Mouse (Mus musculus) CH12.LX (cell line): ENCODE measurements around the gene C1rl.

ENCODE experiments used
- CHD1 ChIP-seq: IDR thresholded peaks from 2 replicates; pipeline ENCODE4 v1.6.1; 2012; ENCODE audit warnings: low read depth, low read length, improper control_type of control experiment, inconsistent platforms
- CTCF ChIP-seq, 2 experiments: IDR thresholded peaks in 1 of 2; conservative IDR thresholded peaks in 1 of 2; 2 replicates each; pipeline ENCODE4 v1.5.1; 2011 to 2012; ENCODE audit warnings: low read depth in 2 of 2, low read length in 2 of 2, improper control_type of control experiment in 1 of 2, inconsistent platforms in 1 of 2, mild to moderate bottlenecking in 1 of 2, moderate library complexity in 1 of 2
- ELF1 ChIP-seq: IDR thresholded peaks from 2 replicates; pipeline ENCODE4 v1.6.1; 2014; ENCODE audit warnings: low read depth, mild to moderate bottlenecking, inconsistent platforms, low read length, improper control_type of control experiment
- EP300 ChIP-seq: IDR thresholded peaks from 2 replicates; pipeline ENCODE4 v1.6.1; 2011; ENCODE audit warnings: low read length, improper control_type of control experiment
- MAX ChIP-seq: IDR thresholded peaks from 2 replicates; pipeline ENCODE4 v1.6.1; 2011; ENCODE audit warnings: low read length, improper control_type of control experiment
- MAZ ChIP-seq: IDR thresholded peaks from 2 replicates; pipeline ENCODE4 v1.6.1; 2012; ENCODE audit warnings: low read depth, mild to moderate bottlenecking, inconsistent platforms, low read length, improper control_type of control experiment, moderate library complexity
- PAX5 ChIP-seq: IDR thresholded peaks from 2 replicates; pipeline ENCODE4 v1.6.1; 2012; ENCODE audit warnings: low read length, inconsistent platforms, mixed read lengths
- POLR2A ChIP-seq: IDR thresholded peaks from 2 replicates; pipeline ENCODE4 v1.6.1; 2011; ENCODE audit warnings: low read depth, mild to moderate bottlenecking, improper control_type of control experiment, low read length
- POLR2AphosphoS2 ChIP-seq: IDR thresholded peaks from 2 replicates; pipeline ENCODE4 v1.6.1; 2011; ENCODE audit warnings: low read depth, low read length, improper control_type of control experiment
- RAD21 ChIP-seq: IDR thresholded peaks from 2 replicates; pipeline ENCODE4 v1.6.1; 2011; ENCODE audit warnings: low read depth, mild to moderate bottlenecking, low read length, improper control_type of control experiment, moderate library complexity
- USF2 ChIP-seq: conservative IDR thresholded peaks from 2 replicates; pipeline ENCODE4 v1.6.1; 2011; ENCODE audit warnings: low read depth, low read length, improper control_type of control experiment
- ZKSCAN1 ChIP-seq: IDR thresholded peaks from 2 replicates; pipeline ENCODE4 v1.6.1; 2012; ENCODE audit warnings: low read depth, inconsistent platforms, low read length, improper control_type of control experiment, borderline replicate concordance

DNA sequence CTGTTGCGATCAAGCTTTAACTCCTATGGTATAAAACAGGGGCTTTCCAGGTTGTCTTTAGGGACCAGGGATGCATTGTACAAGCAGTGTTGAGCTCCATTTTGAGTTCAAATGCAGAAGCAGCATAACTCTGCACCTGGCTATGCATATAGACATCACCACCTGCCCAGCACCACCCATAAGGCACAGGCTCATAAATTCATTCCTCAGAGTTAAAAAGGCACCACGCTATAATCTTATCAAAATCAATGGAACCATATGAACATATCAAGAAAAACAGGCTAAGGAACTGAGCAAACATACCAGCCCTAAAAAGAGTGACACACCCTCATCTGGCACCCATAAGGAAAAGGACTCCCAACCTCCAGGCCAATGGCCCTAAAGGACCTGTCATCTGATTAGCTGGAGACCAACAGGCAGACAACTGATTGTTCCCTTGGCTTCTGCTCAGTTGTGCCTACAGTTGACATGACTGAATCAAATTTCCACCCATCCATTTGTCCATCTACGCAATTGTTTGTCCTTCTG, 56.2 kb downstream of the C1rl start:
- TF ChIP-seq POLR2A (no peak), PAX5 (no peak), USF2 (no peak), CHD1 (no peak), MAZ (no peak), CTCF (conservative IDR thresholded peaks at IDR 0.05 in 1 of 2, IDR thresholded peaks at IDR 0.05 in 1 of 2; ENCODE audit: low read depth in 2 of 2, low read length in 2 of 2) (no peak), ZKSCAN1 (no peak), MAX (no peak), POLR2AphosphoS2 (no peak), RAD21 (no peak), ELF1 (no peak), EP300 (no peak)
